Mouse (Mus musculus): ENCODE measurements around the gene Sp100. TPM values are rescaled to one million over a fixed set of nuclear protein-coding genes. Genes with fewer than 3 reads are reported as not detected.

Sp100 gene
- total RNA-seq, 4 experiments from 2014 or later = 15.9 to 21.0 (median 19.3) TPM

- no peak for DNase-seq (ENCODE audit: low spot score)
Observed at GRCm38 (mm10) chr1:85746511-85746910, 96.7 kb downstream of the Sp100 start.

GRCm38 (mm10) chr1:85749829-85750228 lies 100.0 kb downstream of the Sp100 start:
- no peak for DNase-seq (ENCODE audit: low spot score)

- no peak for DNase-seq (ENCODE audit: low spot score)
Observed at GRCm38 (mm10) chr1:85750650-85751049, 100.9 kb downstream of the Sp100 start.

- DNase-seq (ENCODE audit: low spot score) = peak; percentile 49
Observed at GRCm38 (mm10) chr1:85751494-85751893, 101.7 kb downstream of the Sp100 start.

- DNase-seq (ENCODE audit: low spot score) = no peak
Observed at GRCm38 (mm10) chr1:85751932-85752680, 102.3 kb downstream of the Sp100 start.

GRCm38 (mm10) chr1:85757531-85758230 lies 107.9 kb downstream of the Sp100 start:
- no peak for DNase-seq (ENCODE audit: low spot score)

GRCm38 (mm10) chr1:85758231-85758968 lies 108.6 kb downstream of the Sp100 start:
- peak; percentile 40 for DNase-seq (ENCODE audit: low spot score)

- no peak for DNase-seq (ENCODE audit: low spot score)
Observed at GRCm38 (mm10) chr1:85758969-85759293, 109.1 kb downstream of the Sp100 start.

Small RNA genes lying within 50 kb of the gene (microRNA-seq; reads per million reads assigned to microRNA genes)
- not detected for gene Mir8096

Other genes starting within 250 kb of the Sp100 start
- gene G530012D18Rik, start 74.3 kb upstream of the Sp100 start, total RNA-seq (2022) = not detected
- 1 to 10 TPM; 3.6 to 4.9 (median 3.9) TPM for gene Sp110, start 51.2 kb upstream of the Sp100 start, total RNA-seq (2022)
- gene Sp140, start 49.6 kb upstream of the Sp100 start, total RNA-seq (2022) = 1 to 10 TPM; 2.3 to 3.6 (median 3.0) TPM
- 1 to 10 TPM in 1 of 4 experiments, under 1 TPM in 3; 0.22 to 1.3 (median 0.34) TPM for gene A630001G21Rik, start 128.7 kb downstream of the Sp100 start, total RNA-seq (2022)
- 100 to 1,000 TPM; 109 to 121 (median 111) TPM for gene Cab39, start 143.5 kb downstream of the Sp100 start, total RNA-seq (2022)
- 10 to 100 TPM; 56.7 to 61.6 (median 58.2) TPM for gene Itm2c, start 244.3 kb downstream of the Sp100 start, total RNA-seq (2022)

Data from heart, adult 8-10 months (tissue).